Mouse (Mus musculus) c-Kit-positive CD71-negative TER-119-negative erythroid progenitor cells, embryonic 14.5 days (primary cell): ENCODE data around the gene Gm21969.
A peak's percentile ranks its signal among the peaks of the same experiment; 100 is the strongest.

Experiments
- DNase-seq: peaks from one replicate; pipeline ENCODE4 v3.0.0-alpha.2; 2013; ENCODE audit warnings: low read depth

Gm21969 gene

DNA sequence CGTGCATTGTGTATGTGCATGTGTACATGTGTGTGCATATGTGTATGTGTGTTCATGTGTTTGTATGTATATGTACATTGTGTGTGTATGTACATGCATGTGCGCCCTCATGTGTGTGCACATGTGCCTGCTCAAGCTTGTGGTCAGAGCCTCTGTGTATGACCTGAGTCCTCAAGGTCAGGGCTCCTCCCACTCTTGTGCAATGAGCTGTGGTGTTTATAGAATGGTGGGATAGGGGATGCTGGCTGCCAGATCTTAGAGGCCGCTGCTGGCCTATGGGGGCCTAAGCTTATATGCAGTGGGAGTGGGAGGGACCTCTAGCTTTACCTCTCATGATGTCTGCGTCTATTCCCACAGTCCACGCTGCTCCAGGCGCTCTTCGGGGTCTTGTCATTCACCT is 17.3 kb upstream of the Gm21969 start:
- no peak for DNase-seq

DNA sequence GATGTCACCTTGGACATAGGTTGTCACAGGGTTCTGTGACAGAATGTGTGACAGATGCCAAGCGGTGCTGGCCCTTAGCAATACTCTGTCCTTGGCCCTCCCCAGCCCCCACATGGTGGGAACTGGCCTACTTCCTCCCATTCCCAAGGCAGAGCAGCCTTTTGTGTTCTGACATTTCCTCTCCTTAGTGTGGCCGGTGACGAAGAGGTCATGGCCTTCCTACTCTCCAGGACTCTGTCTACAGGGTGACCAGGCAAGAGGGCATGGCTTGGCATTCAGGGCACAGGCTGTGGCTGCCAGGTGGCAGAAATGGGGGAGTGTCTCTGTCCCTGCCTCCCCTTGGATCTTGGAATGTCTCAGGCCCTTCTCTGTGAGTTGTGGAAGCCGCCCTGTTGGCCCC is 15.6 kb upstream of the Gm21969 start:
- no peak for DNase-seq

DNA sequence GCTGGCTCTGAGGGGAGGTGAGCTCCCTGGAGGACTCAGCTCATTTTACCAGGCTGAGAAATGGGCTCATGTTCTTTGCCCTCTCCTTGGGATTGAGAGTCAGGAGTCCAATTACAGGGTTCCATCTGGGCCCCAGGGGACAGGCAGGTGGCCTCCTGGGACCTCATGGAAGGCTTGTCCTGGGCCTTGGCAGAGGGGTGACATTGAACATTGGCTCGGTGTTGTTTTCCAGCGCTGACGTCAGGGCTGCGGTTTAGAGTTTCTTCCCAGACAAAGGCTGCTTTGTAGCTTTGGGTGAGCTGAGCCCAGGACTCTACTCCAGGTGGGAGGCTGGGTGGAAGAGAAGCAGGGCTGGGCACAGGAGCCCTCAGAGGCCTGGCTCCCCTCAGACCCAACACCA is 15.2 kb upstream of the Gm21969 start:
- DNase-seq = no peak

DNA sequence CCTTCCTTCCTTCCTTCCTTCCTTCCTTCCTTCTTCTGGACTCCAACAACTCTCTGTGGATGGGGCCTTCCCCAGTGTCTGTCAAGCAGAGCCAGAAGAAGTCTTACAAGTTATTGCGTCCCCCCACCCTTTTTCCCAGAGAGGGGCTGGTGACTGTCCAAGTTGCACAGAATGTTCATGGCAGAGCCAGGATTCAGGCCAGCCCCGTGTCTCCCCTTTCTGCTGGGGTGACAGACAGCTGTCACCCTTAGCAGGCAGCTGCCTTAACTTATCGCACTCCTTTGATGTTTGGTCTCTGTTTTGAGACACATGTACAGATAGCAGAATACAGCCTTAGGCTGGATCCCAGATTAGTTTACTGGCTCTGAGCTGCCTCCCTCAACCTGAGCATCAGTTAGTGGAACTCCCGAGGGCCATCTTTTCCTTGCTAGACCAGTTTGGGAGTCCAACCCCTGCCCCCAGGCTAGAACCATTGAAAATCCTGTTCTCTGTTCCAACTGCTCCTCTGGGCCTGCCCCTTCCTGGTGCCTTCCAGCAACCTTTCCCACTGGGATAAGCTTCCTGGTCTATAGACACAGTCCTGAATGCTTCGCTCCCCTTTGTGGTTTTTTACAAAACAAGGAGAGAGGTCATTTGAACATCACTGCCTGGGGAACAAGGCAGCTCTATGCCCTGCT is 13.5 kb upstream of the Gm21969 start:
- DNase-seq = no peak

DNA sequence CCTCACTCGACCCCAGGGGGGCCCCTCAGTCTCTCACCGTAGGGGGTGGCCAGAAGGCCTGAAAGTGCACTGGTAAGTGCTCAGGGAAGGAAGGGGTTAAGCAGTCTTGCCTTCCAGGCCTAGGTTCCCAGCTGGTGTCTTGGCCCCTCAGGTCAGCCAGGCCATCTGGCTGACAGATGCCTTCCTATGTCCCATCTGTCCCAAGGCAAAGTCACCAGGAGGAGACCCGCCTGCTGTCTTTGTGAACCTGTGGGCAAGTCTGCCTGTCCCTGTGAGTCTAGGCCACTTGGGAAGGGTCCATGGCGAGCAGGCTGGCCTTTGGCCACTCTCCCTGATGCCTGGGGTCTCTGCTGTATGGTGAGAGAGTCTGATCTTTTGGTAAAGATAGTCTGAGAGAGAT is 12.5 kb upstream of the Gm21969 start:
- DNase-seq = no peak

DNA sequence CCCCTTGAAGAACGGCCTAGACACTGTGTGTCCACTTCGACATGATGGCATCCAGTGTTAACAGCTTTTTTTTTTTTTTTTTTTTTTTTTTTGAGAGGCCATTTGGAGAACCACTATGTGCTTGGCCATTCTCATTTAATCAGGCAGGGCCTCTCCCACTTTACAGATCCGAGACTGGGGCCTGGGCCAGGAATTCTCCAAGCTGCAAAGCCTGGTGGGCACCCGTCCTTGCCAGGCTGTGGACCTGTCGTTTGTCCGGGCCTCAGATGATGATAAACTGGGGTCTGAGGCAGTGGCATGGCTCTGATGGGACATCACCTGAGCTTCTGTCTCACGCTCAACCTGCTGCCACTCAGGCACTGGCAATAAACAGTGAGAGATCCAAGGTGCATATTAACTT is 10.1 kb upstream of the Gm21969 start:
- DNase-seq = no peak

DNA sequence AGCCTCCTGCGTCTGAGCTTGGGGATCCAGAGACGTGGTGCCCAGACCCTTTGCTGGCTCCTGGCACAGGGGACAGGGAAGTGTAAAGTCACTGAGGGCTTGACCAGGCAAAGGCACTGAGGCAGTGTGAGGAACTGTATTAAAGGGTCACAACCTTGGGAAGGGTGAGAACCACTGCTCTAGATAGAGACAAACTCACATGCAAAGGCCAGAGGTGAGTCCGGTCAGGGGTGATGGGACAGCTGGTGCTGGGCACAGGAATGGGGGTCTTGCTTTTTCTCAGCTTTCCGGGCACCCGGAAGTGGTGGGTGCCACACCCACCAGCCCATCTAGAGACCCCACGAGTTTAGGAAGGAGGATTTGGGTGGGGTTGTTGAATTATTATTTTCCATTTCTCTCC is 9.6 kb upstream of the Gm21969 start:
- DNase-seq = no peak

DNA sequence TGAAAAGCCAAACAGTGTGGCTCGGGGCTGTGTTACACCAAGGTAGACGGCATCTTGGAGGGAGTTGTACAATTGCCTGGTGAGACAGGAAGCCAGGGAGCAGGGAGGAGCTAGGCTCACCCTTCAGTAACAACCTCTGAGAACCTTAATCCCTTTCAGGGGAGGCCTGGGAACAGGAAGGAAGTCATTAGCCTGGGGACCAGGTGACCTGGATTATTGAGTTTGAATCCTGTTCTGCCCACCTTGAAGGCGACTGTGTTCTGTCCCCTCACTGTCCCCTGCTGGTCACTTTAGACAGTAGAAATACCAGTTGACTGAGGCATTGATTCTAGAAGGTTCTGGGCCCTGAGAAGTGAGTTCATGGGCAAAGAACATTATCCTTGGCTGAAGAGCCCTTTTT is 8.9 kb upstream of the Gm21969 start:
- no peak for DNase-seq

DNA sequence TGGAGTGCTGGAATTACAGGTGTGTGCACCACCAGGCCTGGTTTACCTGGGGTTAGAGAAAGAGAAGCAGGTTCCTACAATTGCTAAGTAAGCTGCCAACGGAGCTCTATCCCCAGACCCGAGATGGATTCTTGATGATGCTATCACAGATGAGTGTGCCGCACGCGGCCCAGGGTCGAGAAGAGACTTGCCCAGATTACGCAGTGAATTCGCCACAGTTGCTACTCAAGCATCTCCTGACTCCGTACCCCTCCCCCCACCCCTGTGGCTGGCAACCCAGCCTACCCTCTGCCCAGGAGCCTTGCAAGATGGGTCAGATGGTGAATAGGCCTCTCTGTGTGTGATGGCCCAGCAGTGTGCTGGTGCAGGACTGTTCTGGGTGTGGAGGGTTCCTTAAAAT is 6.3 kb upstream of the Gm21969 start:
- DNase-seq = no peak

DNA sequence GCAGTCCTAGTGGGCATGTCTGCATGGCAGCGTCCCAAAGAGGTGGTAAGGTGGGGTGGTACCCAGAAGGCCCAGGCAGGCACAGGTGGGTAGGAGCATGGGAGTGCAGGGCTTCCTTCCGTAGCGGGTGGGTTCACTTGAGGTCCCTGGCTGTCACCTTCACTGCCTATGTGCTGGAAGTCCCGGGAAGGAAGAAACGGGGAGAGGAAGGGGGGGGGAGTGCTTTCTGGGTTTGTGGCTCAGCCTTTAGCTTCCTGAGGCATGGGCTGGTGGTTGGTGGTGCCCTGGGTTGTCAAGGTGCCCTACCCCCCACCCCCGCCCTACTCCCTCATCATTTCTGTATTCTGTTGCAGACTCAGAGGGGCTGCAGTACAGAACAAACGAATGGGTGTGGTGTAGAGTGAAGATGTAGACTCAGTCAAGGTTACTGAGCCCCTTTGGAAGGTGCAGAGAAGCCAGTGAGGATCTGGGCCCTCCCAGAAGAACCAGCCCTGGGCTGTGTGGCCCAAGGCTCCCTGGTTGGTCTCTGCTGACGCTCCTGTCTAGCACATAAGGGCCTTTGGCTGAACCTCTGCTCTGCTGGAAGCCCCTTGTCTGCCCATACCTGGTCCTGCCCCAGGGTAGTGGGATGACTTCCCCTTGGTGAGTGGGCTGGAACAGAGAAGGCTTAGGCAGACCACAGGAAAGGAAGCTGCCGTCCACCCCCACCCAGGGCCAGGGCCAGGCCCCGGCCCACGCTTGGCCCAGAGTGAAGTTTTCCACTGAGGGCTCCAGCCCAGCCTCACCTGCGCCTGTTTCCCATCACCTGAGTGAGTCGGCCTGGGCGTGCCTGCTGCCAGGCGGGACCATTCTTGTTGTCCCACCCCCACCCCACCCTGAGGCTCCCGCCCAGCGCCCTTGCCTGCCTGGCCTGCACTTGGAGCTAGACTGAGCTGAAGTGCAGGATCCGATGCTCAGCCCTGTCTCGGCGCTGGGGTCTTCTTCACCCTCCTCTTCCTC is 5.4 kb upstream of the Gm21969 start:
- DNase-seq = no peak

DNA sequence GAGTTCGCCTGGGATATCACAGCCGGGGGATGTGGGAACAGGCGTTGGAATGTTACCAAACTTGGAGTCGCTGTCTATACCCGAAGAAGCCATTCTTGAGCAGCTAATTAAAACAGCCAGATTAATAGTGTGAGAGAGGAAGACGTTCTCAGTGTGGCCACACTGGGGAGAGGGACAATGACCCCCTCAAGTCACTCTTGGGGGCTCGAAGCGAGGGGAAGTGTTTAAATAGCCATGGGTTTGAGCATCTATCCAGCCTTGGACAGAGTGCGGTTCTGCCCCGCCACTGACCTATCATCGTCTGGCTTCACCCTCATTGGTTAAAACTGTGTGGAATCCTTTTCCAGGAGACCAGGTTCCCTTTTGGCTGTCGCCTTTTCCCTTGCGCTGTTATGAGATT is 4.6 kb upstream of the Gm21969 start:
- DNase-seq = no peak

DNA sequence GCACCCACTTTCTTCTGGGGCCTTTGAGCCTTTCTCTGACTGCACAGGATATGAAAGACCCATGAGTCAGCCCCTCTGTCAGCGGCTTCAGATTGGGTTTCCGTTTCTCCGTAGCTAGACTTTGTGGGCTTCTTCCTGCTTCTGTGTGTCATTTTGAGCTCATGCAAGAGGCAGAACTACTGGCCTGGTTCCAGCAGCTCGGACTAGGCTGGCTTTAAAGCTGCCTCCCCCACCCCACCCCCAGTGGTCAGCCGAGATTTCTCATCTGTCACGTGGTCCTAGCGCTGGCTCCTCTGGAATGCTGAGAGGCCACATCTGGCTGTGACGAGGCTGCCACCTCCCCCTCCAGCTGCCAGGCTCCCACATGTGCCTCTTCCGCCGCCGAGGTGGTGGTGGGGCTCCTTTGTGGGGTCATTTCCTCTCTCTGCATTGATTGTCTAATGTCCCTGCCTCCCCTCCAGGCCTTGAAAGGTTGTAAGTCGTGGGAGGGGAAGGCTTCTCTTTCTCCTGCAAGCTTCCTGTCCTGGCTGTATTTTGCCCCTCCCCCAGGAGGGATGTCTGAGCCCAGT is 4.0 kb upstream of the Gm21969 start:
- peak; percentile 63 for DNase-seq

DNA sequence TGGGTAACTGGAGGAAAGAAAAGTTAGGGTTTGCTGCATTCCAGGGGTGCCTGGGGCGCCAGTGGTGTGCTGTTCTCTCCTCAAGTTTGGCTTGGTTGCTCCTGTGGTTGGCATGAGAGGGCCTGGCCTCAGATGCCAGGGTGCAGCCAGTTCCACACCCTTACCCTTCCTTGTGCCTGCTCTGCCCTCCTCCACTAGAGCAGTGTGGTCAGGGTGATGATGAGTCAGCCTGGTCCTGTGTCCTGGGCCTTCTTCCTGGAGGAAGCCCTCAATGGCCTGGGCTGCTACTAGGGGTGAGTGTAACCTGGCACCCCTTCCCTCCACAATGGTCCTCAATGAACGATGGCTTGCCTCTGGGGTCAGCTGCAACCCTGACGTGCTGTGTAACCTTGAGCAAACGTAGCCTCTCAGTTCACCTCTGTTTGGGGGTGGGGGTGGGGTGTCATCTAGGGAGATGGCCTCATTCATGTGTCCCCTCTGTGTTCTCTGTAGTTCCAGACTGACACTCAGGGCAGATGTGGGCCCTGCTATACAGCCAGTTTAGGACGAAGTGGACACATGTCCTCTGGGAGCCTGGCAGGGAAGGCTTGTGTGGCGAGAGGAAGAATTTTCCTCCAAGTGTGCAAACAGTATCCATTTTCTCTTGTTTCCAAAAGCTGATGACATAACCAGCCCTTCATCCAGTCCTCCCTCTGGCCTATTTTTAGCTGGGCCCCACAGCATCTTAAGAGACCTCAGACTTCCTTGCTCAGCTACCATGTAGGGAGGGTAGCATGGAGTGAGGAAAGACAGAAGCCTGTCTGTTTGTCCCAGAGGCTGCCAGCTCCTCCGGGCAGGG is 1.2 kb upstream of the Gm21969 start:
- DNase-seq = no peak

DNA sequence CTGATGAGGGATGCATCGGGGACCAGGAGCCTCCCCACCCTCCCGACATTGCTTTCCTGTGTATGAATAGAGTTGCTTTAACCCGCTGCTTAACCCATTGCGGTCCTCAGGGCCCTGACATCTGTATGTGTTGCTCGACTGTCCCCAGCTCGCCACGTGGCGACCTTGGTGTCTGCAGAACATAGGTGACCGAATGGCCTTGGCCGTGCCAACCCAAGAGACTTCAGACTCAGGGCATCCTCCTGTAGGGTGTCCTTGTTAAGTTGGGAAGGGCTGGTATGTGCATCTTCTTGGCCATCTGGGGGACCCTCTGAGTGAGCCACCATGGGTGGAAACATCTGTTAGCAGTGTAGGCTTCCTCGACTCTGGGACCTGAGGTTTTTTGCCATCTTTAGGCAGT is 2.2 kb downstream of the Gm21969 start:
- DNase-seq = no peak

DNA sequence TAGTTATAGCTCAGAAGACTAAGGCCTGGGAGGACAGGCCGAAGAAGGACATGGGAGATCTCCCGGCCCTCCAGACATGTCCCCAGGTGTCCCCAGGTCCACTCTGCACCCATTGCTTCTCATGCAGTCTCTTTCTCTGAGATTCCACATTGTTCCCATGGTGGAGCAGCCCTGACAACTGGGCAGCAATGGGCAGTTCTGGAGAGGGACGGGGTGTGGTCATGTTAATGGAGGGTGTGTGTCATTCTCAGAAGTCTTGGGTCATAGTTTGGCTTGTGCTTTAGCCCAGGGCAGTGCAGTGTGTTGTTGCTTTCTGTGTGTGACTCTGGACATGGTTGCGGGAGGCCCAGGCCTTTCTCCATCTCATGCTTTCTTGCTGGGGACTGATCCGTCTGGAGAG is 3.7 kb downstream of the Gm21969 start:
- no peak for DNase-seq

DNA sequence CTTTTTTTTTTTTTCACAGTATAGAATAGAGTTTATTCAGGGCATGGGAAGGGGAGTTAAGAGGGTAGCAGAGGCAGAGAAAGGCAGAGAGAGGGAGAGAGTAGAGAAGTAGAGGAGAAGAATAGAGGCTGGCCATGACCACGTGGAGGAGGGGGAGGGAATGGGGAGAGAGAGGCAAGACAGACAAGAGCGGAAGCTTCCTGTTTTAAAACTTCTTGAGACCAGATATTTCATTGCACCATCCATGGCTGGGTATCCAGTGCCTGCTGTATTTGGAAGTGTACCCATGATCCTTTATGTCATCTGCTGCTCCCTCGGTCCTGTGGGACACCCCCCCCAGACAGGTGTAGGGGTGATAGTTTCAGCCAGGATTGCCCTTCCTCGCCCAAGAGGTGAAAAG is 6.0 kb downstream of the Gm21969 start:
- no peak for DNase-seq

DNA sequence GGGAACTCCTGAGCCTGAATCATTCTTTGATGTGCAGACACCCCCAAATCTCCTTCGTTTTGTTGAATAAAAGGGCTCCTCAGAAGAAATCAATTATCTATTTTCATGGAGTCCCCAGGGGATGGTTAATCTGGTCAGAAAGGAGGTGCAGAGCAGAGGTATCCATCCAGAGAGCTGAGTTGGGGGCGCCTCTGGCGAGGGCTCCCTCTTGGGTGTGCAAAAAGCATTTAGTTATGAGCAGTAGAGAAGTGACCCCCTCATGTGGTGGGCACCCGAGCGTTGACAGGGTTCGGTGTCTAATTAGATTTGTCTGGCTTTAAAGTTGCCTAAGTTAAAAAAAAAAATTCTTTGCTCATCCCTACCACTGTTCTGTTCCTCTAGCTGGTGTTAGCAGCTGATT is 8.0 kb downstream of the Gm21969 start:
- no peak for DNase-seq

DNA sequence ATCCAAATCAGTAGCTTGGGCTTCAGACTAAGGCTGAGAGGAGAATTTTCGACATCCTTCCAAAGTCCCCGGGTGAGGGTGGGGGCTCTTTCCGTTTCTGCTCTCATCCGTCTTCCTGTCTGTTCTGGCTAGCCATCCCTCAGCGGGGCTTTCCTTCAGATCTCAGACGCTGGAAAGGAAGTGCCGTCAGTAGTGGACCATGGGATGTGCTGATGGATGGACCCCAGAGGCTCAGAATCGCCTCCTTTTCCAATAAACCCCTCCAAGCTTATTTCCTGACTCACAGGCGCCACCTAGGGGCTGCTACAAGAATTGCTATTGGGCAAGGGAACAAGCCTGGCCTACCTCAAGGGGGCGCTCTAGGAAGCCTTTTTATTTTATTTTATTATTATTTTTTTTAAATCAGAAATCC is 8.6 kb downstream of the Gm21969 start:
- peak; percentile 63 for DNase-seq

DNA sequence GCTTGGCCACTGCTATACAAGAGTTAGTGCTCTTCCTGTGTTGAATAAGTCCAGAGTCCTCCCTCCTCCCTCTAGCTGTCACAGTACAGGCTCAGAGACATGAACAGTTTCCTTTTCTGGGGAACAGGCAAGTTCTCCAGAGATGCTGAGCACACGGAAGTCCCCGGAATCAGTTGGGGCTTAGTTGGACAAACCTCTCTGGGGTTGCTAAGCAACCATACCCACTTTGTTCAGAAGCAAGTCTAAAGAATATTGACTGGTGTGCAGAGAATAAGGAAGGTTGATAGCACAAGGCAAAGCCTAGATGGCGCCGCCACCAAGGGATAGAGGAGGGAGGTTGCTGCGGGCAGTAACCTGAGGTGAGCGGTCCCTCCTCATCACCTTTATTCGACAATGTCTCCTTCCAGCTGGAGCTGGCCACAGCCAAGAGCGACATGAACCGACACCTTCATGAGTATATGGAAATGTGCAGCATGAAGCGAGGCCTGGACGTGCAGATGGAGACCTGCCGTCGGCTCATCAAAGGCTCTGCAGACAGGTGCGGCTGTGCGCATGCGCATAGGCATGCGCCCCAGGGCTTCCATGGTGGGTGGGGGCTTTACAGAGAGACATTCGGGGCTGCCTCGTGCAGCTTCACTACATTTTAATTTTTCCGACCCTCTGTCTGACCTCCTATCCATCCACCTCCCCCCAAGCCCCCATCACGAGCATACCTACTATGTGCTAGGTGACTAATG is 11.7 kb downstream of the Gm21969 start:
- no peak for DNase-seq

DNA sequence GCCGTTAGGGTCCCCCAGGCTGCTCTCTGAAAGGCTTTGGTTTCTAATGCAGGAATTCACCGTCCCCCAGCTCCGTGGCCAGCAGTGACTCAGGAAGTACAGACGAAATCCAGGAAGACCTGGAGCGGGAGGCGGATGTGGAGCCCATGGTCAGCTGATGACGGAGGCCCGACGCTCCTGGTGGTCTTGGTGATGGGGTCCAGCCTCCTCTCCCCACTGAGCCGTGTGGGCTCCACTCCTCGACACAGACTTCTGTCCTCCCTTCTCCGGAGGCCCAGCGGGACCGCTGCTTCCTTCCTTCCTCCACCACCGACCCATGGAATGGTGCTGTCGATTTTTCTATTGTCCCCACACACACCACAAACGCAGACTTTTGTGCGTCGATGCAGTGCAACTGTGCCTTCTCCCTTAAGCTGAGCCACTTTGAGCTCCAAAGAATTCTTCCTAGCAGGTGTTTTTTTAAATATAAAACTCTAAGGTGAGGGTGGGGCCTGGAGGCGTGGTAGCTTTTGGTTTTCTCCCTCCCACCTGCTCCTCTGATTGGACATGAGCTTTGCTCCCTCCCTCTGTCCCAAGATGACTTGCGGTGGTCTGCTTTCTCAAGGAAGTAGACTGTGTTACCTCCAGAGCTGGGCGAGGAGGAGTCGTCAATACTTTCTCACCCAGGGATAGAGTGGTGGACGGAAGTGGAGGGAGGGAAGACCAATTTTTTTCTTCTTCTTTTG is 13.5 kb downstream of the Gm21969 start:
- DNase-seq = peak; percentile 73

DNA sequence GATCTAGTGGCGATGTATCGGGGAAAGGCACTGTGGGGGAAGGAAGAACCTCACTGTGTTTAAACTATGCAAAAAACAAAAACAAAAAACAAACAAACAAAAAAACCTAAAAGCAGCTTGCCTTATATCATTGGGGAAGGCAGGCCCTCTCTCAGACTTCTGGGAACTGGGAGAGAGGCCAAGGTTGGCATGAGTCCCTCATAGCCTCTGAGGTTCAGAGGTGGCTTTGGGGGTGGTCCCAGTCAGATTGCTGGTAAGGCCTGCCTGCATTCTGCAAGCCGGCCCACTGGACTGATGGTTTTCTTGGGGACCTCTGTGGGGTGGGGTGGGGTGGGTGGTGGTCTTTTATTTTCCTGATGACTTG is 14.0 kb downstream of the Gm21969 start:
- DNase-seq = no peak
